In genomic region chr9:106337620-106338019, GRCm38 (mm10) we compare ENCODE assay signal across 13 mouse cellular contexts. TPM values are rescaled to one million over a fixed set of nuclear protein-coding genes. Genes with fewer than 3 reads are reported as not detected.
A peak's percentile ranks its signal among the peaks of the same experiment; 100 is the strongest.
DNase-seq lines count a peak whose midpoint lies in the region; ATAC-seq lines count a peak whose summit lies in the region.
"Had no signal": no experiment of that assay in that cellular context is flagged by ENCODE, and none has a peak within 500 bp of the region (broad histone marks: within the 10 kb centered on the region; RNA-seq: fewer than 3 reads in every experiment).

No protein-coding gene starts in this region.

- WGBS in heart, embryonic 16.5 days: 56% methylated on average over 9 of the region's 9 CpGs
- 86% methylated on average over 9 of the region's 9 CpGs for WGBS in forebrain, embryonic 13.5 days
- 27% methylated on average over 9 of the region's 9 CpGs for WGBS in limb, embryonic 13.5 days

- no peak for DNase-seq in heart, postnatal 10 days
- no peak for DNase-seq in cerebellum, adult 18-20 months
- DNase-seq in urinary bladder, postnatal 25 days (ENCODE audit: low spot score): no peak
- DNase-seq: heart, postnatal 36 days; liver had no signal

- no peak overlapping the region for H3K9ac ChIP-seq in heart, embryonic 16.5 days (ENCODE audit: low read length)
- H3K9ac ChIP-seq in forebrain, embryonic 13.5 days: no peak overlapping the region
- peak overlapping the region; percentile 48; the same call in 1 of the 2 replicates for H3K9ac ChIP-seq in limb, embryonic 13.5 days

- H3K36me3 ChIP-seq in heart, embryonic 16.5 days (ENCODE audit: control insufficient read depth, insufficient read depth): no peaks in the 10 kb centered on the region
- no peaks in the 10 kb centered on the region for H3K36me3 ChIP-seq in forebrain, embryonic 13.5 days (ENCODE audit: poor library complexity, severe bottlenecking)
- H3K36me3 ChIP-seq in limb, embryonic 13.5 days: 0 out of 2 replicates have a peak, but pooled peaks cover 6% of the 10 kb centered on the region

- ATAC-seq in heart, embryonic 16.5 days (replicated peaks; ENCODE audit: extremely low read depth, insufficient read depth, low FRiP score): no peak
- ATAC-seq in forebrain, embryonic 13.5 days: no peak
- peak; percentile 71; the same call in 1 of the 2 replicates for ATAC-seq in limb, embryonic 13.5 days (ENCODE audit: low FRiP score, low read depth)
- no peak for ATAC-seq in megakaryocyte-erythroid progenitor cell, adult 5-6 weeks (replicated peaks; ENCODE audit: low FRiP score, low TSS enrichment, poor library complexity, severe bottlenecking)
- ATAC-seq: activated CD4-positive, CD25-positive, alpha-beta regulatory T cell, adult 4 months had no signal

- peak overlapping the region; percentile 6; the same call in 1 of the 2 replicates for H3K27ac ChIP-seq in heart, embryonic 16.5 days (ENCODE audit: low read length)
- H3K27ac ChIP-seq in brown adipose tissue, adult 24 weeks (replicated peaks; ENCODE audit: low read depth, low read length): 0 out of 2 replicates have a peak overlapping the region, but pooled peaks have one; percentile 19
- peak overlapping the region; percentile 16; the same call in 1 of the 2 replicates for H3K27ac ChIP-seq in forebrain, embryonic 13.5 days
- peak overlapping the region; percentile 96 for H3K27ac ChIP-seq in limb, embryonic 13.5 days

- no peaks in the 10 kb centered on the region for H3K27me3 ChIP-seq in heart, embryonic 16.5 days (ENCODE audit: control insufficient read depth, insufficient read depth, low read length)
- H3K27me3 ChIP-seq in forebrain, embryonic 13.5 days: no peaks in the 10 kb centered on the region
- no peaks in the 10 kb centered on the region for H3K27me3 ChIP-seq in limb, embryonic 13.5 days
- H3K27me3 ChIP-seq: CH12.LX had no signal

- peaks cover 27% of the 10 kb centered on the region for H3K4me1 ChIP-seq in heart, embryonic 16.5 days (ENCODE audit: control insufficient read depth, insufficient read depth, low read length)
- H3K4me1 ChIP-seq in brown adipose tissue, adult 24 weeks (ENCODE audit: control insufficient read depth, insufficient read depth, insufficient read length, low read length): peaks cover 3% of the 10 kb centered on the region; the same call in 1 of the 2 replicates
- peaks cover 27% of the 10 kb centered on the region for H3K4me1 ChIP-seq in forebrain, embryonic 13.5 days
- peaks cover 67% of the 10 kb centered on the region for H3K4me1 ChIP-seq in limb, embryonic 13.5 days

- no peak overlapping the region for H3K4me3 ChIP-seq in heart, embryonic 16.5 days (ENCODE audit: low read length)
- H3K4me3 ChIP-seq in brown adipose tissue, adult 24 weeks (ENCODE audit: insufficient read depth, low read depth, low read length): no peak overlapping the region
- no peak overlapping the region for H3K4me3 ChIP-seq in forebrain, embryonic 13.5 days
- no peak overlapping the region for H3K4me3 ChIP-seq in limb, embryonic 13.5 days
- H3K4me3 ChIP-seq: myocyte had no signal

- no peak overlapping the region for H3K4me2 ChIP-seq in heart, embryonic 16.5 days (ENCODE audit: low read depth, low read length)
- H3K4me2 ChIP-seq in forebrain, embryonic 13.5 days: no peak overlapping the region
- 0 out of 2 replicates have a peak overlapping the region, but pooled peaks have one; percentile 11 for H3K4me2 ChIP-seq in limb, embryonic 13.5 days (replicated peaks)

- intact Hi-C loops in heart, postnatal 10 days (cut with DNase I): no loop called here

- no peaks in the 10 kb centered on the region for H3K9me3 ChIP-seq in heart, embryonic 16.5 days (replicated peaks; ENCODE audit: control insufficient read depth, low read length)
- H3K9me3 ChIP-seq in forebrain, embryonic 13.5 days (replicated peaks): no peaks in the 10 kb centered on the region
- H3K9me3 ChIP-seq in limb, embryonic 13.5 days: no peaks in the 10 kb centered on the region

RNA-seq across cellular contexts. Expression of gene Dusp7, which starts 30.8 kb away (rescaled TPM):
- 7.9 and 10.2 TPM in 2 replicates for polyA plus RNA-seq in heart, embryonic 16.5 days (2015; fragmentation: Nextera tagmentation; extraction: Ambion mirVana)
- total RNA-seq in heart, postnatal 10 days (2021): 10 to 100 TPM; 47.0 to 47.1 TPM
- 17.5 and 21.8 TPM in 2 replicates for polyA plus RNA-seq in brown adipose tissue, adult 24 weeks (2012; ENCODE audit: insufficient read depth, insufficient read length, missing spikeins)
- polyA plus RNA-seq in forebrain, embryonic 13.5 days (2015; fragmentation: Nextera tagmentation; extraction: Ambion mirVana): 7.1 and 8.7 TPM in 2 replicates
- polyA plus RNA-seq in limb, embryonic 13.5 days (2015; fragmentation: Nextera tagmentation; extraction: Ambion mirVana): 40.5 and 41.1 TPM in 2 replicates
- 19.0 and 22.9 TPM in 2 replicates for total RNA-seq in megakaryocyte-erythroid progenitor cell, adult 5-6 weeks (2014; fragmentation: Nextera tagmentation)
- 3.2 and 7.2 TPM in 2 replicates for total RNA-seq in megakaryocyte-erythroid progenitor cell, adult 5-6 weeks (2017)

RNA-seq across cellular contexts. Expression of gene Poc1a, which starts 56.8 kb away (rescaled TPM):
- 29.3 and 30.6 TPM in 2 replicates for polyA plus RNA-seq in heart, embryonic 16.5 days (2015; fragmentation: Nextera tagmentation; extraction: Ambion mirVana)
- total RNA-seq in heart, postnatal 10 days (2021): 1 to 10 TPM; 6.4 to 7.2 TPM
- 9.4 and 12.7 TPM in 2 replicates for polyA plus RNA-seq in brown adipose tissue, adult 24 weeks (2012; ENCODE audit: insufficient read depth, insufficient read length, missing spikeins)
- 17.7 and 21.6 TPM in 2 replicates for polyA plus RNA-seq in forebrain, embryonic 13.5 days (2015; fragmentation: Nextera tagmentation; extraction: Ambion mirVana)
- polyA plus RNA-seq in limb, embryonic 13.5 days (2015; fragmentation: Nextera tagmentation; extraction: Ambion mirVana): 23.8 and 24.0 TPM in 2 replicates
- 29.1 and 48.1 TPM in 2 replicates for total RNA-seq in megakaryocyte-erythroid progenitor cell, adult 5-6 weeks (2014; fragmentation: Nextera tagmentation)
- 28.1 and 40.0 TPM in 2 replicates for total RNA-seq in megakaryocyte-erythroid progenitor cell, adult 5-6 weeks (2017)

Comparison
In these comparisons a context has a peak if more than half of its experiments do, and no peak if none do; other contexts are left out.
1. H3K27ac ChIP-seq: peak in every context shown above with its lines; median percentile 96 in limb, embryonic 13.5 days; 19 in brown adipose tissue, adult 24 weeks; 16 in forebrain, embryonic 13.5 days; 6 in heart, embryonic 16.5 days.